Mouse (Mus musculus) MEL (cell line): Measurements from ENCODE around the gene Trim56. TPM values are rescaled to one million over a fixed set of nuclear protein-coding genes. Genes with fewer than 3 reads are reported as not detected.

ENCODE experiments used
- CHD1 ChIP-seq: IDR thresholded peaks from 2 replicates; pipeline ENCODE4 v1.6.1; 2012; ENCODE audit warnings: low read depth, mild to moderate bottlenecking, inconsistent platforms, low read length, improper control_type of control experiment
- ELF1 ChIP-seq: IDR thresholded peaks from 2 replicates; pipeline ENCODE4 v1.6.1; 2014; ENCODE audit warnings: low read depth, mild to moderate bottlenecking, inconsistent platforms, low read length, improper control_type of control experiment, moderate library complexity
- EP300 ChIP-seq, 2 experiments: IDR thresholded peaks; 2 replicates each; pipeline ENCODE4 v1.6.1; 2011; ENCODE audit warnings: improper control_type of control experiment in 2 of 2, low read length in 2 of 2, low read depth in 1 of 2, mild to moderate bottlenecking in 1 of 2
- ETS1 ChIP-seq: IDR thresholded peaks from 2 replicates; pipeline ENCODE4 v1.6.1; 2012; ENCODE audit warnings: low read depth, mild to moderate bottlenecking, inconsistent platforms, low read length, improper control_type of control experiment, moderate library complexity
- GABPA ChIP-seq: IDR thresholded peaks from 2 replicates; pipeline ENCODE4 v1.6.1; 2012; ENCODE audit warnings: low read depth, mild to moderate bottlenecking, inconsistent platforms, low read length, improper control_type of control experiment, moderate library complexity
- GATA1 ChIP-seq: IDR thresholded peaks from 2 replicates; pipeline ENCODE4 v1.6.1; 2011; ENCODE audit warnings: low read depth, low read length, improper control_type of control experiment
- HCFC1 ChIP-seq: IDR thresholded peaks from 2 replicates; pipeline ENCODE4 v1.6.1; 2012; ENCODE audit warnings: low read depth, mild to moderate bottlenecking, inconsistent platforms, low read length, improper control_type of control experiment, moderate library complexity
- JUND ChIP-seq: IDR thresholded peaks from 2 replicates; pipeline ENCODE4 v1.6.1; 2011; ENCODE audit warnings: low read depth, mild to moderate bottlenecking, improper control_type of control experiment, low read length
- MAX ChIP-seq: IDR thresholded peaks from 2 replicates; pipeline ENCODE4 v1.6.1; 2011; ENCODE audit warnings: low read length, improper control_type of control experiment
- MEF2A ChIP-seq: IDR thresholded peaks from 2 replicates; pipeline ENCODE4 v1.6.1; 2014; ENCODE audit warnings: low read depth, mild to moderate bottlenecking, inconsistent platforms, low read length, improper control_type of control experiment; ENCODE audit not compliant: poor library complexity, insufficient replicate concordance, severe bottlenecking; ENCODE audit errors: extremely low read depth
- MYC ChIP-seq: IDR thresholded peaks from 2 replicates; pipeline ENCODE4 v1.6.1; 2011; ENCODE audit warnings: low read depth, mild to moderate bottlenecking, low read length, improper control_type of control experiment, moderate library complexity
- NELFE ChIP-seq: IDR thresholded peaks from 2 replicates; pipeline ENCODE4 v1.6.1; 2011; ENCODE audit warnings: low read depth, low read length, improper control_type of control experiment
- NRF1 ChIP-seq: IDR thresholded peaks from 2 replicates; pipeline ENCODE4 v1.6.1; 2014; ENCODE audit warnings: low read depth, mild to moderate bottlenecking, inconsistent platforms, low read length, improper control_type of control experiment, moderate library complexity; ENCODE audit not compliant: poor library complexity, insufficient read depth, severe bottlenecking
- RAD21 ChIP-seq: IDR thresholded peaks from 2 replicates; pipeline ENCODE4 v1.6.1; 2011; ENCODE audit warnings: mild to moderate bottlenecking, low read depth, low read length, improper control_type of control experiment
- RCOR1 ChIP-seq: IDR thresholded peaks from 2 replicates; pipeline ENCODE4 v1.6.1; 2012; ENCODE audit warnings: low read depth, mild to moderate bottlenecking, inconsistent platforms, low read length, improper control_type of control experiment
- TCF12 ChIP-seq: IDR thresholded peaks from 2 replicates; pipeline ENCODE4 v1.6.1; 2014; ENCODE audit warnings: low read depth, mild to moderate bottlenecking, inconsistent platforms, low read length, improper control_type of control experiment, moderate library complexity
- UBTF ChIP-seq: IDR thresholded peaks from 2 replicates; pipeline ENCODE4 v1.6.1; 2012; ENCODE audit warnings: low read depth, mild to moderate bottlenecking, inconsistent platforms, low read length, improper control_type of control experiment, moderate library complexity, borderline replicate concordance; ENCODE audit not compliant: insufficient read depth
- USF2 ChIP-seq, 2 experiments: IDR thresholded peaks; 2 replicates each; pipeline ENCODE4 v1.6.1; 2011 to 2012; ENCODE audit warnings: improper control_type of control experiment in 2 of 2, low read length in 2 of 2, borderline replicate concordance in 1 of 2, inconsistent platforms in 1 of 2, low read depth in 1 of 2, mild to moderate bottlenecking in 1 of 2; ENCODE audit not compliant: insufficient read depth in 1 of 2
- ZC3H11A ChIP-seq: IDR thresholded peaks from 2 replicates; pipeline ENCODE4 v1.6.1; 2012; ENCODE audit warnings: low read depth, mild to moderate bottlenecking, inconsistent platforms, low read length, improper control_type of control experiment
- ZNF384 ChIP-seq: IDR thresholded peaks from 2 replicates; pipeline ENCODE4 v1.6.1; 2012; ENCODE audit warnings: low read depth, mild to moderate bottlenecking, inconsistent platforms, low read length, improper control_type of control experiment
- polyA plus RNA-seq, 2 experiments: library from polyadenylated mRNA; stranded (reverse) in 1 of 2; unstranded in 1 of 2; fragments of >175 nt in 1 of 2; fragments of >200 nt in 1 of 2; gene quantifications; 2 replicates each; pipeline versions ENCODE4 v1.2.1 to v1.2.4; 2012; ENCODE audit warnings: low replicate concordance in 2 of 2, low read depth in 1 of 2; ENCODE audit not compliant: insufficient read length in 2 of 2, insufficient read depth in 1 of 2, missing spikeins in 1 of 2
- total RNA-seq: library from RNA; depleted of rRNA; stranded (reverse); fragments of 300-350 nt; gene quantifications from 2 replicates; pipeline ENCODE4 v1.2.3, GENCODE M21; 2012; rRNA removed

The Trim56 gene
- total and polyA plus RNA-seq, 3 experiments = 21.8 to 75.8 (median 22.8) TPM

GRCm38 (mm10) chr5:137061809-137062481, 54.1 kb downstream of the Trim56 start (continued):
- TF ChIP-seq ETS1 = peak; percentile 67; the same call in 1 of the 2 replicates
- TF ChIP-seq NRF1 = no peak
- peak; percentile 87 for TF ChIP-seq JUND
- peak; percentile 39 for TF ChIP-seq RAD21
- TF ChIP-seq CHD1 = no peak
- no peak for TF ChIP-seq USF2 (IDR thresholded peaks at IDR 0.05; ENCODE audit: borderline replicate concordance in 1 of 2, insufficient read depth in 1 of 2, low read depth in 1 of 2, low read length in 2 of 2)
- TF ChIP-seq EP300 (IDR thresholded peaks at IDR 0.05; ENCODE audit: low read depth in 1 of 2, low read length in 2 of 2) = peak; percentile 24; a peak in 1 of 4 replicates
- TF ChIP-seq MEF2A = no peak
- no peak for TF ChIP-seq ELF1
- no peak for TF ChIP-seq RCOR1
- no peak for TF ChIP-seq ZNF384
- TF ChIP-seq NELFE = 0 out of 2 replicates have a peak, but pooled peaks have one; percentile 15
- no peak for TF ChIP-seq UBTF
- TF ChIP-seq MAX = no peak
- TF ChIP-seq MYC = 0 out of 2 replicates have a peak, but pooled peaks have one; percentile 16
- TF ChIP-seq GATA1 = no peak
- TF ChIP-seq HCFC1 = no peak
- TF ChIP-seq GABPA = no peak
- peak; percentile 45; the same call in 1 of the 2 replicates for TF ChIP-seq ZC3H11A
- no peak for TF ChIP-seq TCF12
- TF ChIP-seq, all 39 proteins: peak for 11

Other genes with a start within 250 kb of the Trim56 start
- not detected in 2 replicates for gene Col26a1, start 233.0 kb downstream of the Trim56 start, total RNA-seq
- gene Col26a1, start 233.0 kb downstream of the Trim56 start, polyA plus RNA-seq = not detected
- gene Ift22, start 208.1 kb downstream of the Trim56 start, total RNA-seq = 15.6 and 19.8 TPM in 2 replicates
- 10 to 100 TPM in 1 of 2 experiments, not detected in 1; 78.1 TPM for gene Ift22, start 208.1 kb downstream of the Trim56 start, polyA plus RNA-seq
- 151 and 164 TPM in 2 replicates for gene Fis1, start 162.9 kb downstream of the Trim56 start, total RNA-seq
- 100 to 1,000 TPM in 1 of 2 experiments, not detected in 1; 184 TPM for gene Fis1, start 162.9 kb downstream of the Trim56 start, polyA plus RNA-seq
- gene Cldn15, start 149.6 kb downstream of the Trim56 start, total RNA-seq = 1.0 and 1.2 TPM in 2 replicates
- gene Cldn15, start 149.6 kb downstream of the Trim56 start, polyA plus RNA-seq = 1 to 10 TPM in 1 of 2 experiments, not detected in 1; 2.1 TPM
- gene Plod3, start 129.2 kb downstream of the Trim56 start, total RNA-seq = 47.3 and 56.0 TPM in 2 replicates
- 10 to 100 TPM in 1 of 2 experiments, not detected in 1; 62.8 TPM for gene Plod3, start 129.2 kb downstream of the Trim56 start, polyA plus RNA-seq
- gene Znhit1, start 128.2 kb downstream of the Trim56 start, total RNA-seq = 51.8 and 56.6 TPM in 2 replicates
- gene Znhit1, start 128.2 kb downstream of the Trim56 start, polyA plus RNA-seq = 100 to 1,000 TPM in 1 of 2 experiments, not detected in 1; 123 TPM
- gene Vgf, start 89.8 kb downstream of the Trim56 start, total RNA-seq = 0.42 and 0.52 TPM in 2 replicates
- gene Vgf, start 89.8 kb downstream of the Trim56 start, polyA plus RNA-seq = 1 to 10 TPM in 1 of 2 experiments, not detected in 1; 1.4 TPM
- 137 and 154 TPM in 2 replicates for gene Ap1s1, start 70.1 kb downstream of the Trim56 start, total RNA-seq
- 100 to 1,000 TPM; 211 to 218 TPM for gene Ap1s1, start 70.1 kb downstream of the Trim56 start, polyA plus RNA-seq
- gene Serpine1, start 43.9 kb downstream of the Trim56 start, total RNA-seq = 0.04 and 0.13 TPM in 2 replicates
- under 1 TPM in 1 of 2 experiments, not detected in 1; 0.11 TPM for gene Serpine1, start 43.9 kb downstream of the Trim56 start, polyA plus RNA-seq
- not detected in 2 replicates for gene Muc3, start 33.1 kb upstream of the Trim56 start, total RNA-seq
- not detected for gene Muc3, start 33.1 kb upstream of the Trim56 start, polyA plus RNA-seq
- gene Muc3a, start 96.2 kb upstream of the Trim56 start, total RNA-seq = 12.7 and 16.1 TPM in 2 replicates
- gene Muc3a, start 96.2 kb upstream of the Trim56 start, polyA plus RNA-seq = 10 to 100 TPM in 1 of 2 experiments, not detected in 1; 16.9 TPM
- 3.4 and 7.0 TPM in 2 replicates for gene Ache, start 171.3 kb upstream of the Trim56 start, total RNA-seq
- gene Ache, start 171.3 kb upstream of the Trim56 start, polyA plus RNA-seq = 10 to 100 TPM in 1 of 2 experiments, not detected in 1; 16.8 TPM
- gene Ufsp1, start 178.4 kb upstream of the Trim56 start, total RNA-seq = 4.7 and 6.9 TPM in 2 replicates
- gene Ufsp1, start 178.4 kb upstream of the Trim56 start, polyA plus RNA-seq = 10 to 100 TPM in 1 of 2 experiments, not detected in 1; 16.1 TPM
- 235 and 291 TPM in 2 replicates for gene Srrt, start 191.5 kb upstream of the Trim56 start, total RNA-seq
- 100 to 1,000 TPM in 1 of 2 experiments, not detected in 1; 454 TPM for gene Srrt, start 191.5 kb upstream of the Trim56 start, polyA plus RNA-seq
- 0.46 and 0.58 TPM in 2 replicates for gene Trip6, start 198.2 kb upstream of the Trim56 start, total RNA-seq
- gene Trip6, start 198.2 kb upstream of the Trim56 start, polyA plus RNA-seq = 1 to 10 TPM in 1 of 2 experiments, not detected in 1; 2.1 TPM
- gene Slc12a9, start 217.4 kb upstream of the Trim56 start, total RNA-seq = 7.1 and 8.8 TPM in 2 replicates
- gene Slc12a9, start 217.4 kb upstream of the Trim56 start, polyA plus RNA-seq = 10 to 100 TPM in 1 of 2 experiments, not detected in 1; 12.1 TPM
- gene Ephb4, start 233.9 kb upstream of the Trim56 start, total RNA-seq = 0.07 and 0.12 TPM in 2 replicates
- under 1 TPM in 1 of 2 experiments, not detected in 1; 0.08 TPM for gene Ephb4, start 233.9 kb upstream of the Trim56 start, polyA plus RNA-seq